Mouse (Mus musculus) neural tube, embryonic 15.5 days (tissue): Measurements from ENCODE around the gene Map2k1. TPM values are rescaled to one million over a fixed set of nuclear protein-coding genes. Genes with fewer than 3 reads are reported as not detected.

Experiments used
- microRNA-seq: library from miRNA; unstranded; fragments of <30 nt; microRNA quantifications from one replicate; pipeline ENCODE4, GENCODE M21; 2017
- polyA plus RNA-seq: library from polyadenylated mRNA; unstranded; fragments of >200 nt; fragmentation: Nextera tagmentation; extraction: Ambion mirVana; gene quantifications from 2 replicates; pipeline ENCODE4 v1.2.1, GENCODE M21; 2015

Map2k1 gene
- polyA plus RNA-seq, 1 experiment from 2014 or later: 71.0 TPM

Small RNA genes within 50 kb of the gene (microRNA-seq; reads per million reads assigned to microRNA genes)
- not detected for gene Gm24106

Other genes starting within 250 kb of the Map2k1 start
- 1.8 and 3.0 TPM in 2 replicates for gene Smad6, start 231.6 kb downstream of the Map2k1 start, polyA plus RNA-seq
- gene Lctl, start 136.5 kb downstream of the Map2k1 start, polyA plus RNA-seq: not detected in 2 replicates
- gene Zwilch, start 80.5 kb downstream of the Map2k1 start, polyA plus RNA-seq: 6.0 and 8.1 TPM in 2 replicates
- gene Rpl4, start 80.3 kb downstream of the Map2k1 start, polyA plus RNA-seq: 564 and 746 TPM in 2 replicates
- 34.9 and 37.1 TPM in 2 replicates for gene Snapc5, start 74.4 kb downstream of the Map2k1 start, polyA plus RNA-seq
- gene Uchl4, start 18.4 kb downstream of the Map2k1 start, polyA plus RNA-seq: 2.3 and 3.2 TPM in 2 replicates
- 65.7 and 96.3 TPM in 2 replicates for gene Tipin, start 27.9 kb upstream of the Map2k1 start, polyA plus RNA-seq
- gene Dis3l, start 87.7 kb upstream of the Map2k1 start, polyA plus RNA-seq: 20.5 and 21.8 TPM in 2 replicates
- gene Megf11, start 132.0 kb upstream of the Map2k1 start, polyA plus RNA-seq: 16.5 and 17.8 TPM in 2 replicates